Mouse (Mus musculus) liver, embryonic 12.5 days (tissue): ENCODE measurements at regions not wholly inside any gene's neighbourhood (a gene's known extent, or its start where the extent isn't known, plus 50 kb on each side); places are given as distances from the start of the nearest gene placed in this dataset.

ENCODE experiments used
- ATAC-seq: fragments of 200-750 bp; cut with Nextera tagmentation; 2 replicates; pipeline ENCODE4 v1.8.0; 2017; ENCODE audit warnings: moderate number of reproducible peaks, mild to moderate bottlenecking, moderate library complexity
- H3K27ac ChIP-seq: fragments of 300-500 bp; sonication (generic); 2 replicates; pipeline ENCODE4 v1.5.1; 2016; ENCODE audit warnings: mild to moderate bottlenecking
- H3K27me3 ChIP-seq: fragments of 300-500 bp; sonication (generic); replicated peaks from 2 replicates; pipeline ENCODE4 v1.6.1; 2016; ENCODE audit warnings: mild to moderate bottlenecking, moderate library complexity
- H3K36me3 ChIP-seq: fragments of 300-500 bp; sonication (generic); 2 replicates; pipeline ENCODE4 v1.6.1; 2016; ENCODE audit warnings: mild to moderate bottlenecking, moderate library complexity
- H3K4me1 ChIP-seq: fragments of 300-500 bp; sonication (generic); 2 replicates; pipeline ENCODE4 v1.6.1; 2016
- H3K4me2 ChIP-seq: fragments of 300-500 bp; sonication (generic); 2 replicates; pipeline ENCODE4 v1.6.1; 2016; ENCODE audit warnings: mild to moderate bottlenecking, moderate library complexity
- H3K4me3 ChIP-seq: fragments of 300-500 bp; sonication (generic); 2 replicates; pipeline ENCODE4 v1.5.1; 2016; ENCODE audit warnings: mild to moderate bottlenecking, moderate library complexity
- H3K9ac ChIP-seq: fragments of 300-500 bp; sonication (generic); 2 replicates; pipeline ENCODE4 v1.6.1; 2016; ENCODE audit warnings: mild to moderate bottlenecking, moderate library complexity
- H3K9me3 ChIP-seq: fragments of 300-500 bp; sonication (generic); replicated peaks from 2 replicates; pipeline ENCODE4 v1.6.1; 2016; ENCODE audit warnings: mild to moderate bottlenecking, moderate library complexity
- WGBS: fragments of 180-500 bp; shearing (Covaris S2); methylation state at CpG from one replicate; pipeline ENCODE4 v1.1.7; 2016; ENCODE audit not compliant: insufficient replicate concordance; 5-methylcytosine and 5-hydroxymethylcytosine counted together

GRCm38 (mm10) chr4:53386309-53386708, 53.9 kb upstream of the Slc44a1 start:
- no peak overlapping the region for H3K27ac ChIP-seq
- no peak overlapping the region for H3K4me3 ChIP-seq
- no peaks in the 10 kb centered on the region for H3K36me3 ChIP-seq
- peaks cover 14% of the 10 kb centered on the region for H3K4me1 ChIP-seq
- H3K27me3 ChIP-seq: no peaks in the 10 kb centered on the region
- ATAC-seq: no peak
- no peaks in the 10 kb centered on the region for H3K9me3 ChIP-seq
- no peak overlapping the region for H3K9ac ChIP-seq
- H3K4me2 ChIP-seq: peak overlapping the region; percentile 38
- WGBS: 20% methylated on average over 8 of the region's 8 CpGs

DNA sequence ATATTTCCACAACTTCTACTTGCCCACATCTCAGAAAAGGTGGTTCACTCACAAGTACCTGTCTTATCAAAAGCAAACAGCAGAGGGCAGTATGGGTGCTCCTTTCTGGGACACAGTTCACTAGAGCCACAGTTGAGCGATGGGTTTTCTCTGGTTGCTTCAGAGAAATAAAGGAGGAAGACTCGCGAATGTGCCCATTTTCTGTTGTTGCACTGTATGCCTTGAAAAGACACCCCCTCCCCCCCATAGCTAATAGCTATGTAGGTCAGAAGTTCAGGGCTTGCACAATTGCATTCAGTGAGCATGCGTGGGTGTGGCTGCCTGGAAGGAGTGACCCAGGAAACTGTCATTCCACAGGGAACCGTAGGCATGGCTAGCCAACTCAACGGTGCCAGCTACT, 55.5 kb upstream of the Slc44a1 start:
- no peak overlapping the region for H3K27ac ChIP-seq

GRCm38 (mm10) chr4:53384104-53384503, 56.1 kb upstream of the Slc44a1 start:
- 56% methylated on average over 6 of the region's 6 CpGs for WGBS
- Histone ChIP-seq H3K4me1 (peaks cover 14% of the 10 kb centered on the region), H3K9ac (no peak overlapping the region), H3K27ac (no peak overlapping the region), H3K4me2 (no peak overlapping the region), H3K9me3 (no peaks in the 10 kb centered on the region), H3K27me3 (no peaks in the 10 kb centered on the region), H3K36me3 (no peaks in the 10 kb centered on the region), H3K4me3 (no peak overlapping the region)
- ATAC-seq: no peak

More for the DNA sequence above, 55.5 kb upstream of the Slc44a1 start:
- 19% methylated on average over 6 of the region's 6 CpGs for WGBS
- Histone ChIP-seq H3K9ac (no peak overlapping the region), H3K4me1 (peaks cover 14% of the 10 kb centered on the region), H3K4me3 (no peak overlapping the region), H3K36me3 (no peaks in the 10 kb centered on the region), H3K27me3 (no peaks in the 10 kb centered on the region), H3K4me2 (peak overlapping the region; percentile 26), H3K9me3 (no peaks in the 10 kb centered on the region)
- peak; percentile 61 for ATAC-seq

GRCm38 (mm10) chr4:53382012-53382411, 58.2 kb upstream of the Slc44a1 start:
- WGBS: 67% methylated on average over 4 of the region's 4 CpGs
- H3K9me3 ChIP-seq: no peaks in the 10 kb centered on the region
- no peak overlapping the region for H3K4me3 ChIP-seq
- no peak for ATAC-seq
- H3K27me3 ChIP-seq: no peaks in the 10 kb centered on the region
- peaks cover 14% of the 10 kb centered on the region for H3K4me1 ChIP-seq
- H3K36me3 ChIP-seq: no peaks in the 10 kb centered on the region
- no peak overlapping the region for H3K27ac ChIP-seq
- no peak overlapping the region for H3K4me2 ChIP-seq
- no peak overlapping the region for H3K9ac ChIP-seq

DNA sequence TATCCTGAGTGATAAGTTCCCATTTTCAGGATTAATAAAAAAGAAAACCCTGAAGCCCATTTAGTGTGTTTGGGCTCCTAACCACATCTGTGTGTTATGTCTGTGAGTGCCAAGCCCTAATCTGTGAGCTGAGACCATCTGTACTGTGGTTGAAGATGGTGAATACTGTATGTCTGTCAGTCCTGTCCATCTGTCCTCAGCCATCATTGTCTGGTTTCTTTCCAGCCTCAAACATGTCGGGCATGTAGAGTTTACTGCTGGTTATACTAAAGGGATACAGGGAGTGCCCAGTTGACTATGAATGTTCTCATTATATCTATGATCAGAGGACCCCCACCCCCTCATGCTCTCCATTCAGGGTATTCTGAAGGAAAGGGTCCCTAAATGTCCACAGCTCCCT, 60.4 kb upstream of the Slc44a1 start:
- Histone ChIP-seq H3K27ac (no peak overlapping the region), H3K4me3 (no peak overlapping the region), H3K4me2 (no peak overlapping the region), H3K4me1 (peaks cover 1% of the 10 kb centered on the region; the same call in 1 of the 2 replicates), H3K9ac (no peak overlapping the region), H3K9me3 (no peaks in the 10 kb centered on the region), H3K36me3 (no peaks in the 10 kb centered on the region), H3K27me3 (no peaks in the 10 kb centered on the region)
- ATAC-seq: no peak
- WGBS: 67% methylated on average over 1 of the region's 1 CpGs

GRCm38 (mm10) chr4:53376995-53377394, 63.2 kb upstream of the Slc44a1 start:
- Histone ChIP-seq H3K4me2 (no peak overlapping the region), H3K4me1 (no peaks in the 10 kb centered on the region), H3K9ac (no peak overlapping the region), H3K27ac (no peak overlapping the region), H3K9me3 (no peaks in the 10 kb centered on the region), H3K27me3 (no peaks in the 10 kb centered on the region), H3K36me3 (no peaks in the 10 kb centered on the region), H3K4me3 (no peak overlapping the region)
- WGBS: 76% methylated on average over 4 of the region's 4 CpGs
- ATAC-seq: no peak

DNA sequence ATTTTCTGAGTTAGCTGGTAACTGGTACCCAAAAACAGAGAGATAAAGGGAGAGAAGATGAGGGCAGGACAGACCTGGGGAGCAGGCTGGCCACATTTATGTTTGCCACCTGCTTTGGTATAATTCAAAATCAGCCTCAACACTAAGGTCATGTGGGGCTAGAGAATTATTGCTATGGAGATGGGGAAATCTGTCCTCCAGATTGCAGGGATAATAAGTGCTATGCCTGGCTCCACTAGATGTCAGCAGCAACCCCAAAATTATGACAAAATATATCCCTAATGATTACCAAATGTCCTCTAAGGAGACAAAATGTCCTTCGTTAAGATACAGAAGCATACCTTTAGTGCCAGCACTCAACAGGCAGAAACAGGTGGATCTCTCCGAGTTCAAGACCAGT, 83.8 kb upstream of the Slc44a1 start:
- Histone ChIP-seq H3K27me3 (no peaks in the 10 kb centered on the region), H3K9me3 (no peaks in the 10 kb centered on the region), H3K4me2 (no peak overlapping the region), H3K27ac (no peak overlapping the region), H3K4me3 (no peak overlapping the region), H3K36me3 (no peaks in the 10 kb centered on the region), H3K4me1 (no peaks in the 10 kb centered on the region), H3K9ac (no peak overlapping the region)
- 67% methylated on average over 2 of the region's 2 CpGs for WGBS
- ATAC-seq: no peak

GRCm38 (mm10) chr4:53354961-53355360, 85.3 kb upstream of the Slc44a1 start:
- Histone ChIP-seq H3K36me3 (no peaks in the 10 kb centered on the region), H3K4me3 (no peak overlapping the region), H3K9ac (no peak overlapping the region), H3K4me2 (no peak overlapping the region), H3K4me1 (no peaks in the 10 kb centered on the region), H3K27me3 (no peaks in the 10 kb centered on the region), H3K27ac (no peak overlapping the region), H3K9me3 (no peaks in the 10 kb centered on the region)
- WGBS: 37% methylated on average over 5 of the region's 5 CpGs
- ATAC-seq: no peak

DNA sequence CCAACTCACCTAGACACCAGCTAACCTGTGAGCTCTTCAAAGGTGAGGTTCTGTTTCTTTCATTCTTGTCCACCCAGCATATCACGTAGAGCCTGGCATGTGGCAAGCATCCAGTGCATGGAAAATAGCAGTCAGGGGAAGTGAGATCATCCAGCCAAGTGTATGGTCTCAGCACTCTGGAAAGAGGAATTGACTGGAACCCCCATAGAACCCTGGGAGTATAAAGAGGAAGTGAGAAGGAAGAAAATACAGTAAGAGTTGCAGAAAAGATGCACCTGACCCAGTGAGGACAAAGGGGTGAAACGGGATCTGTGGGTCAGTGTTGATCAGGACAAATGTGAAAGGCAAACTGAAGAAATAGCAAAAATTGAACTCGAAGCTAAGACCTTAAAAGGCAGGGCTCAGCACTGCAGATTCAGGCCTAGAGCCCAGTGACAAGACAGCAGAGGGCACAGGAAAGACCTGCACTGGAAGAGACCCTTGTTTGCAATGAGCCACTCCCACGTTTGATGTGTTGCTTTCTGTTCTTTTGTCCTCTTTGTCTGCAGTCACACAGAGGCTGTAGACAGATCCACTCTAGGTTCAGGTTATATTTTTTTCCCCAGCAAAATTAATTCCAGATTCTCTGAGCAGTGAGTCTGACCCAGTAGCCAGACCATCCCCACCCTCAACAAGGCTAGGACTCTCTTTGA, 86.7 kb upstream of the Slc44a1 start:
- no peaks in the 10 kb centered on the region for H3K36me3 ChIP-seq
- no peaks in the 10 kb centered on the region for H3K4me1 ChIP-seq
- H3K9me3 ChIP-seq: no peaks in the 10 kb centered on the region
- H3K4me3 ChIP-seq: no peak overlapping the region
- H3K9ac ChIP-seq: no peak overlapping the region
- no peak overlapping the region for H3K4me2 ChIP-seq
- ATAC-seq: no peak
- no peaks in the 10 kb centered on the region for H3K27me3 ChIP-seq
- no peak overlapping the region for H3K27ac ChIP-seq
- whole genome bisulfite sequencing: 32% methylated on average over 4 of the region's 4 CpGs

DNA sequence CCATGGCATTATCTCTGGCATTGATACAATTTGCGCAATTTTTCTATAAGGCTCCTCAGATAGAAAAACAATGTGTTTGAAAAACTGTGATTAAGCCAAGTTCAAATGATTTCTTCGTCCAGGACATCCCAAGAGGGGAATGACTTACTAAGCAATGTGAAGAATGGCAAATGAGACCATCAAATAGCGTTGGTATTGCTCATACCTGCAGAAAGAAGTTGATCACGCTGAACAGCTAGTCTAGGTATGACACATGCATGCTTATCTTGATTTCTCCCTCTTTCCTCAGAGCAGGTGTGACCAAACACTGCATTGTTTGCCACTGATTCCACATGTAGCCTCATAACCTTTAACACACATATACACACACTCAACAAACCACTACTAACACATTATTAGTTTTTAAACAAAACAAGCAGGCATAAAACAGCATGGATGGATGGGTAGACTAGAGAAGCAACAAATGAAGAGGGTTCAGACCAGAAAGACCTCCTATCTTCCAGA, 89.1 kb upstream of the Slc44a1 start:
- H3K4me2 ChIP-seq: no peak overlapping the region
- no peak overlapping the region for H3K27ac ChIP-seq
- no peaks in the 10 kb centered on the region for H3K9me3 ChIP-seq
- H3K9ac ChIP-seq: no peak overlapping the region
- H3K4me3 ChIP-seq: no peak overlapping the region
- no peaks in the 10 kb centered on the region for H3K36me3 ChIP-seq
- H3K27me3 ChIP-seq: no peaks in the 10 kb centered on the region
- 70% methylated on average over 4 of the region's 4 CpGs for WGBS
- ATAC-seq: no peak
- H3K4me1 ChIP-seq: no peaks in the 10 kb centered on the region

DNA sequence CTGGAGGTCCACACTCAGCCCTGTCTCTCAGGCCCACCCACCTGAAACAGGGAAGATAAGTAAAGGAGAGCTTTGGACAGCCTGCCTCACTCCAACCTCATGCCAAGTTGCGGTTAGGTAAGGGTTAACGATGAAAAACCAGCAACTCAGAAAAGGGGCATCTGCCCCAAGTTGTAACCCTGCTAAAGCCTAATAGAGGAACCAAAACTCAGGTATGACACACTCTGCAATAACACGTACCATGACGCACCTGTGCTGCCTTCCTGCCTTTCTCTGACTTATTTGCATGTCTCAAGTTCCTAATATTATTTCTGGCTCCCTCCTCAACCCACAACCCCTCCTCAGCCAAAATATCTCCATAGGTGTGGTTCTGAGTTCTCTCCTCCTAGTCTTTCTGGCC, 94.9 kb upstream of the Slc44a1 start:
- Histone ChIP-seq H3K9ac (no peak overlapping the region), H3K4me3 (no peak overlapping the region), H3K4me1 (no peaks in the 10 kb centered on the region), H3K27me3 (no peaks in the 10 kb centered on the region), H3K4me2 (no peak overlapping the region), H3K36me3 (no peaks in the 10 kb centered on the region), H3K9me3 (peaks cover 6% of the 10 kb centered on the region), H3K27ac (no peak overlapping the region)
- no peak for ATAC-seq
- 70% methylated on average over 4 of the region's 4 CpGs for WGBS

GRCm38 (mm10) chr4:53344546-53344945, 95.7 kb upstream of the Slc44a1 start:
- H3K4me3 ChIP-seq: no peak overlapping the region
- no peaks in the 10 kb centered on the region for H3K4me1 ChIP-seq
- no peak overlapping the region for H3K27ac ChIP-seq
- no peaks in the 10 kb centered on the region for H3K36me3 ChIP-seq
- H3K9me3 ChIP-seq: peaks cover 6% of the 10 kb centered on the region
- H3K4me2 ChIP-seq: no peak overlapping the region
- no peaks in the 10 kb centered on the region for H3K27me3 ChIP-seq
- no peak for ATAC-seq
- 56% methylated on average over 8 of the region's 8 CpGs for WGBS
- H3K9ac ChIP-seq: no peak overlapping the region

DNA sequence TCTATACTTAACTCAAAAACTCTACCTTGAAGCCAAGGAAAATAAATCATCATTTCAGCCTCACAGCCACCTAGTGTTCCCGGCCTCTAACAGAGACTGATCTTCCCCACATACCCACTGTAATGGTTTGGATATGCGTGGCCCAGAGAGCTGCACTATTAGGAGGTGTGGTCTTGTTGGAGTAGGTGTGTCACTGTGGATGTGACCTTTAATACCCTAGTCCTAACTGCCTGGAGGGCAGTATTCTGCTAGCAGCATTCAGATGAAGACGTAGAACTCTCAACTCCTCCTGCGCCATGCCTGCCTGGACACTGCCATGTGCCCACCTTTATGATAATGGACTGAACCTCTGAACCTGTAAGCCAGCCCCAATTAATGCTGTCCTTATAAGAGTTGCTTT, 99.0 kb upstream of the Slc44a1 start:
- Histone ChIP-seq H3K9ac (no peak overlapping the region), H3K36me3 (no peaks in the 10 kb centered on the region), H3K4me1 (no peaks in the 10 kb centered on the region), H3K27ac (no peak overlapping the region), H3K27me3 (no peaks in the 10 kb centered on the region), H3K9me3 (peaks cover 6% of the 10 kb centered on the region), H3K4me2 (no peak overlapping the region), H3K4me3 (no peak overlapping the region)
- ATAC-seq: no peak
- WGBS: 82% methylated on average over 4 of the region's 4 CpGs
